Mouse (Mus musculus) cerebellum, adult 11 months (tissue): ENCODE data around the gene Zfp524.

Experiments used
- DNase-seq: peaks from one replicate; pipeline ENCODE4 v3.0.0; 2022

Gene Zfp524

DNA sequence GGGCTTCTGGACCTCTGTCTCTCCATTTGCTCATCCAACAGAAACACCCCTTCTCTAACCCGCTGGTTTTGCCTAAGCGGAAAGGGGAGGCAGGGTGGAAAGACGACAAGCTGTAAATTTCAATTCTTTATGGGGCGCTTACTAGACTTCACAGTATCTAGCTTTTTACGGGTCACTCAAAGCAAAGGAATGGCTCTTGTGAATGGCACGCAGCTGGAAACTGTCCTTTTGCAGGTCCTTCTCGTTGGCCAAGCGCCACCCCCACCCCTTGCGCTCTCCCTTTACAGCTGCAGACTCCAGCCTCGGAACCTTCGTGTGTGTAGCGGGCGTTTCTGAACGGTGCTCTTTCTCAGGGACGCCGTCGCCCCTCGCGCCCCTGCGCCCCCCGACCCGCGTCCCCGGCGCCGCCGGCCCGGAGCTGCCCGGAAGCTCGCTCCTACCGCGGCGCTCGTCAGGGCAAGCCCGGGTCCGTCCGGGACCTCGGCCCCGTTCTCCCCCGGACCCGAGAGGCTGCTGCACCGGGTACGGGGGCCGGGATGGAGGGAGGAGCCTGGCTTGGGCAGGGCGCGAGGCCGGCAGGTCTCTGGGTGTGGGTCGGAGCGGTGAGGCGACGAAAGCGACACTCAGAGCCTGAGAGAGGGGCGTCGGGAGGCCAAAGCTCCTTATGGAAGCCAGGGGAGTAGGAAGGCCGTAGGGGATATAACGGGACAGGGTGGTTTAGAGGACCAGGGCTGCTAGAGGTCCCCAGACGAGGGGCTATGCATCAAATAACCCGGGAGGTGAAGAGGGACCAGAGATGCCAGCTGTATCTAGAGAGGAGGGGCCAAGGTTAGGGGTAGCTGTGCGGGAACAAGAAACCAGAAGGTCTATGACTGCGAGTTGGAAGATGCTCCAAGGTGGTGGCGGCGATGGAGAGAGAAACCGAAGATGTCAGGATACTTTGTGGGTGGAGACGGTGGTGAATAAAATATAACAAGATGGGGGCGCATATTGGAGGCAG lies 37.3 kb downstream of the Zfp524 start, which contains the start of gene Zfp580:
Gene Zfp580, plus strand, starts transcription at position 346 of the 1,000 bp plus-strand sequence.
- peak; percentile 82 for DNase-seq

DNA sequence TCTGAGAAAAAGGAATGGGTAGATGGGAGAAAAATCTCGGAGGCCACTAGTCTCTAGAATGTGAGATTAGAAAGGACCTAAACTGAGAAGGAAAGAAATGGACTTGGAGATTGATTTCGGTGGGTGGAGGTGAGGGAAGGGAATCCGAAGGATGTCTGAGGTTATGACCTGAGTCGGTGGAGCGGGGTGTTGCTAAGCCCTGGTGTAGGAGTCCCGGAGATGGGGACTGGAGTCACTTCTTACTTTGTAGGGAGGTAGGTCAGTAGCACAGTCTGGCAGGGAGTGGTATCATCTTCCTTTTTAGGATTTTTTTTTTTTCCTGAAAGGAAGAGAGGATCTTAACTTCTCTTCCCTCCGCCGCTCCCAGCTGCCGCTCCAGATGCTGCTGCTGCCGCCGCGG lies 38.2 kb downstream of the Zfp524 start:
- DNase-seq: no peak

DNA sequence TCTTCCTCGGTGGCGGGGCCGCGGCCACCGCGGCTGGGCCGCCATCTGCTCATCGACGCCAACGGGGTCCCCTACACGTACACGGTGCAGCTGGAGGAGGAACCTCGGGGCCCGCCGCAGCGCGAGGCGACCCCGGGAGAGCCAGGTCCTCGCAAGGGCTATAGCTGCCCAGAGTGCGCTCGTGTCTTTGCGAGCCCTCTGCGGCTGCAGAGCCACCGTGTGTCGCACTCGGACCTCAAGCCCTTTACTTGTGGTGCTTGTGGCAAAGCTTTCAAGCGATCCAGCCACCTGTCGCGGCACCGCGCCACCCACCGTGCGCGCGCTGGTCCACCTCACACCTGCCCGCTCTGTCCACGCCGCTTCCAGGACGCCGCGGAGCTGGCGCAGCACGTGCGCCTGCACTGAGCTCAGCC lies 38.7 kb downstream of the Zfp524 start:
- no peak for DNase-seq

DNA sequence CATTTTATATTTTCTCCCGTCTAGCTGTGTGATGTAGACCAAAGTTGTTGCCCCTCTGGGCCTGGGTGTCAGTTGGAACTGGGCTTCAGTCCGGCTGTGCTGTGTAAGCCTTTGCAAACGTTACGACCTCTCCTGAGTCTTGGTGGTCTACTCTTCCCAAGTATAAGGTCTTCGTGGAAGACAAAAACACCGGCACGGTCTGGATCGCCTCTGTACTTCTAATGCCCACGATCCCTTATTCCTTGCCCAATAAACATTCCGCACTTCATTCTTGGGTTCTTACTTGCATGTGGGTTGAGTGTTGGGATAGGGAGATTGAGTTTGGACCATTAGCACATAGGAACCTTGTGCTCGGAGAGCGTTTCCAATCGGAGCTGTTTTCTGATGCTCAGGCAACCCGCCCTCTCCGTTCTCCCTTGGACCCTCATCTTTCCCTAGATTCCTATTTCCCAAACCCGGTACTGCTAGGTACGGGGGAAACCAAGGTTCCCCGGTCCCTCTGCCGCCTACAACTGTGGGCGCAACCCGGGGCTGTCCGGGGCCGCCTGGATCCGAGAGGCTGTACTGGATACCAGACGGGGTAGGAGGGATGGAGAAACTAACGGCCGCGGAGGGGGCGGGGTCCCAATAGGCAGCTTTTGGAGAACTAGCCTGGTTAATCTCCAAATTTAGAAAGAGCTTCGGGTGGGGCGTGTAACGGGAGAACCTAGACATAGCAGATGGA lies 39.4 kb downstream of the Zfp524 start:
- no peak for DNase-seq

- DNase-seq: peak; percentile 63
These were observed 42.5 kb downstream of the Zfp524 start for GRCm38 (mm10) chr7:5056651-5057263.

GRCm38 (mm10) chr7:5057381-5057780 lies 43.2 kb downstream of the Zfp524 start:
- DNase-seq: no peak

DNA sequence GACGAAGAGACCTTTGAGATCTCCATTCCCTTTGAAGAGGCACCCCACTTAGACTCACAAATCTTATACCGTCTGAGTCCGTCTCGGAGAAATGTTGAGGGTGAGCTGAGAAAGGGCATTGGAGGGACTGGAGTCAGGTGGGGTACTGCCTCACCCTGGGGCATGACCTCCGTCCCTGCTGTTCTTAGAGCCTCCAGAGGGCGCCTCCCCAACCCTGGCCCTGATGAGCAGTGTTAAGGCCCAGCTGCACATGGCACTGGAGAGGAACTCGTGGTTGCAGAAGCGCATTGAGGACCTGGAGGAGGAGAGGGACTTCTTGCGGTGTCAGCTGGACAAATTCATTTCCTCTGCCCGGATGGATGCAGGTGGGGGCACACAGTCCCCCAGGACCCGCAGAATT lies 43.6 kb downstream of the Zfp524 start:
- DNase-seq: no peak

DNA sequence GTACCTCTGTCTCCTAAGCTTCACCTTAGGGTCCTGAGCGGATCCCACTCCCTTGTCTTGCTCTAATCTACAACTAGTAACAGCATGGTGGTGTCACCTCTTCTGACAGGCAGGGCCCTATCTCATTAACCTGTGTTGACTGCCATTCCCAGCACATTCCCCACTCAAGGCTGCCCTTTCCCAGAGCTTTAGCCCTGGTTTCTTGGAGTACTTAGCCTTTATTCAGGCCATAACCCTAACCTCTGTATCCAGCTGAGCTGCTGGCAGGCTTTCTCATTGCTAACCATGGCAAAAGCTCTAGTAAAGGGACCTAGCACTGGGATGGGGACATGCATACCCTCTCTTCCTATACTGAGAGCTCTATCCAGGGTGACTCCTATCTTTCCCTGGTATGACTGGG lies 44.4 kb downstream of the Zfp524 start:
- no peak for DNase-seq

DNA sequence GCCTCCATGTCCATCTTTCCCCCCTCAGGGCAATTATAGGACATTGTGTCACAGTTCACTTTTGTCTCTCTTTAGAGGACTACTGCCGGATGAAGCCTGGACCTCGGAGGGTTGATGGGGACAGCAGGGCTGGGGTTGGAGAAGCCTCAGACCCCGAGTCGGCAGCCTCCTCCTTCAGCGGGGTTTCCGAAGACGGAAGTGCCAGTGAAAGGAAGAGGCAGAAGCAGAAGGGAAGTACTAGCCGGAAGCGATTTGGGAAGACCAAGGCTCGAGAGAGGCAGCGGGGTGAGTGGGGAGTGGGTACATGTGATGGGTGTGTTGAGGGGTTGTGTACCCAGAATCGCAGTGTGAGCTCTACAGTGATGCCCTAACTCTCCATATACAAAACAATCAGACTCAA lies 45.2 kb downstream of the Zfp524 start:
- DNase-seq: no peak

GRCm38 (mm10) chr7:5060239-5060731 lies 46.1 kb downstream of the Zfp524 start:
- DNase-seq: peak; percentile 89

- DNase-seq: peak; percentile 98
These were observed 46.9 kb downstream of the Zfp524 start for GRCm38 (mm10) chr7:5060944-5061773.

DNA sequence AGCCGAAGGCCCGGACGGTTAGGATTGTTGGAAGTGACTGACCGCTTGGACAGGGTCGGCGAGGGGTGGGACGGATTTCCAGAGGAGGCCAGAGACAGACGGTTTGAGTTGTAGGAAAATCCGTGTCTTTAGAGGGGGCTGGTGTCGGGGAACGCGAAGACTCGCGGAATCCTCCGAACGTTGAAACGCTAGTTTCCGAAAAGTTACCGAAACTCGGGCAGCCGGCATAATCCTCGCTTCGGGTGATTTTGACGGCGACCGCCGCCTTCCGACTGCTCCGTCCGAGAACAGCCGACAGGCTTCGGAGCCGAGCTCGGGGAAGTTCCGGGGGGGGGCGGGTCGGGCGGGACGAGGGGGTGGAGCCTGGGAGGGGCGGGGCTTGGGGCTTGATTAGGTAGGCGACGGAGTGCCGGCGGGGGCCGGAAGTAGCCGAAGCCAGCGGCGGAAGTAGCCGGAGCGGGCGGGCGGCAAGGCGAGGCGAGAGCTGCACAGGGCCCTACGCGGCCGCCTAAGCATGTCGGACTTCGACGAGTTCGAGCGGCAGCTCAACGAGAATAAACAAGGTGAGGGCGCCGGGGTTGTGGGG lies 47.7 kb downstream of the Zfp524 start, which contains the start of gene U2af2:
Gene U2af2, plus strand, starts transcription at position 370 of the 586 bp plus-strand sequence.
- DNase-seq: peak; percentile 93

GRCm38 (mm10) chr7:5062360-5063001 lies 48.3 kb downstream of the Zfp524 start:
- DNase-seq: no peak

DNA sequence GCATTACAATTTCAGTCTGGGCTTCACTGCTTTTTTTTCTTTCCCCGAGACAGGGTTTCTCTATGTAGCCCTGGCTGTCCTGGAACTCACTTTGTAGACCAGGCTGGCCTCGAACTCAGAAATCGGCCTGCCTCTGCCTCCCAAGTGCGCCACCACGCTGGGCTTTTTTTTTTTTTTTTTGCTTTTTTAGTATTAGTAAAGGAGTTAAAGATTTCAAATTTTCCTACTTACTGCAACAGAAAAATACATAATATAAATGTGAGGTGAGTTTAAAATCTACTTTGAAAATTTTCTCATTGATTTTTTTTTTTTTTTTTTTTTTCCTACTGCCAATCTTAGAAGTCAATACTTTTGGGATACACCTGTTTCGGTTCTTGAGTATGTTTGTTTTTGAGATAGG lies 50.7 kb downstream of the Zfp524 start:
- no peak for DNase-seq
